In the genomic region with DNA sequence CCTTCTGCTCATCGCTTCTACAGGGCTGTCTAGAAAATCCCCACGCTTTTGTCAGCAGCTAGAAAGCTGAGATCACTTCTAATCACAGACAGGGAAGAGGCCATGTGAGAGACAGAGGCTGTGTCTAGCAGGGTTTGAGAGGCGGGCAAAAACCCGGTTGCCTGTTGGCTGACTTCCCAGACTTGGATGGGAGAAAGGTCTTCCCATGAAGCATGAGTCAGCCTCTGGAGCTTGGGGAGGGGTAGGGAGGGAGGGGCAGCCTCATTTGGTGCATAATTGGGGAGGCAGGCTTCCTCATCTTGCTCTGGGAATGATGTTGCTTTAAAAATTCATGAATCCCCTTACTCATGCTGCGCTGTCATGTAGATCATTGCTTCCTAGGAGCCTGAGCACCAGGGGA, we compare ENCODE assay signal across 9 mouse cellular contexts. TPM values are rescaled to one million over a fixed set of nuclear protein-coding genes. Genes with fewer than 3 reads are reported as not detected.
DNase-seq lines count a peak whose midpoint lies in the region; ATAC-seq lines count a peak whose summit lies in the region.
"Had no signal": no experiment of that assay in that cellular context is flagged by ENCODE, and none has a peak within 500 bp of the region (broad histone marks: within the 10 kb centered on the region; RNA-seq: fewer than 3 reads in every experiment).

No protein-coding gene starts in this region.

- no peaks in the 10 kb centered on the region for H3K36me3 ChIP-seq in neural tube, embryonic 14.5 days (ENCODE audit: control insufficient read depth, insufficient read depth, low read length)

- no peak overlapping the region for H3K4me3 ChIP-seq in neural tube, embryonic 14.5 days (ENCODE audit: low read depth, low read length)

- no peak overlapping the region for H3K27ac ChIP-seq in neural tube, embryonic 14.5 days (ENCODE audit: low read depth, low read length)

- H3K27me3 ChIP-seq in neural tube, embryonic 14.5 days (ENCODE audit: control insufficient read depth, insufficient read depth, low read length) = no peaks in the 10 kb centered on the region

- 0 out of 2 replicates have a peak, but pooled peaks have one; percentile 25 for ATAC-seq in common myeloid progenitor, adult 5-6 weeks (replicated peaks; ENCODE audit: low read depth, poor library complexity, severe bottlenecking)
- ATAC-seq in neural tube, embryonic 14.5 days (ENCODE audit: low read depth) = peak; percentile 86; the same call in 1 of the 2 replicates
- no peak for ATAC-seq in erythroid progenitor cell, adult 5-6 weeks (replicated peaks; ENCODE audit: low FRiP score, poor library complexity, severe bottlenecking)

- H3K4me2 ChIP-seq in neural tube, embryonic 14.5 days (ENCODE audit: low read depth, low read length) = no peak overlapping the region

- intact Hi-C loops in heart, postnatal 10 days (cut with DNase I) = no loop called here

- no peaks in the 10 kb centered on the region for H3K4me1 ChIP-seq in neural tube, embryonic 14.5 days (ENCODE audit: control insufficient read depth, insufficient read depth, low read length)

- H3K9ac ChIP-seq in neural tube, embryonic 14.5 days (replicated peaks; ENCODE audit: low read depth, low read length) = no peak overlapping the region

- DNase-seq in ovary, adult 18-20 months (ENCODE audit: low spot score) = peak; percentile 76
- DNase-seq in ovary, postnatal 10 days (ENCODE audit: low spot score) = no peak
- peak; percentile 67 to 78 for DNase-seq in heart, postnatal 10 days
- peak; percentile 22 to 48 for DNase-seq in layer of hippocampus, postnatal 14 days (ENCODE audit: low spot score in 2 of 2)
- no peak for DNase-seq in natural killer cell, adult 2 months (ENCODE audit: low spot score in 2 of 2)

- WGBS in neural tube, embryonic 14.5 days = 59% methylated on average over 5 of the region's 5 CpGs

- no peaks in the 10 kb centered on the region for H3K9me3 ChIP-seq in neural tube, embryonic 14.5 days (ENCODE audit: control insufficient read depth, low read length)

RNA-seq across cellular contexts. Expression of gene Shisa9, which starts 57.0 kb away (rescaled TPM):
- total RNA-seq in common myeloid progenitor, adult 5-6 weeks (2017) = not detected in 2 replicates
- total RNA-seq in heart, postnatal 10 days (2021) = under 1 TPM in 1 of 2 experiments, not detected in 1; 0.05 TPM
- 10 to 100 TPM; 37.3 to 47.8 TPM for total RNA-seq in layer of hippocampus, postnatal 14 days (2021)
- 11.5 and 13.8 TPM in 2 replicates for polyA plus RNA-seq in neural tube, embryonic 14.5 days (2014; fragmentation: Nextera tagmentation; extraction: Ambion mirVana)
- not detected in 2 replicates for total RNA-seq in erythroid progenitor cell, adult 5-6 weeks (2015; ENCODE audit: low replicate concordance)
- 0.53 TPM in 1 of 2 replicates, not detected in the other for total RNA-seq in erythroid progenitor cell, adult 5-6 weeks (2017; ENCODE audit: low replicate concordance)
- polyA plus RNA-seq: large intestine, adult 2 months had no signal

Comparison
In these comparisons a context has a peak if more than half of its experiments do, and no peak if none do; other contexts are left out.
1. DNase-seq: peak in ovary, adult 18-20 months (single experiment), heart, postnatal 10 days (2 of 2) and layer of hippocampus, postnatal 14 days (2 of 2); none in ovary, postnatal 10 days (single experiment) and natural killer cell, adult 2 months (0 of 2).
2. RNA of gene Shisa9, which starts 57.0 kb away (total RNA-seq): 37.3 to 47.8 TPM in layer of hippocampus, postnatal 14 days; 0.53 TPM in erythroid progenitor cell, adult 5-6 weeks, 0.05 TPM in heart, postnatal 10 days and not detected in common myeloid progenitor, adult 5-6 weeks; every median in the first group is over 10 times any median in the second.